Mouse (Mus musculus) heart, adult 2 months (tissue): ENCODE data around the gene Lamtor1. TPM values are rescaled to one million over a fixed set of nuclear protein-coding genes. Genes with fewer than 3 reads are reported as not detected.

Source experiments
- DNase-seq, 2 experiments: peaks; one replicate each; pipeline ENCODE4 v3.0.0; 2021
- H3K27ac ChIP-seq: fragments of 200-600 bp; 2 replicates; pipeline ENCODE4 v1.8.1; 2022
- H3K27me3 ChIP-seq: fragments of 200-500 bp; 2 replicates; pipeline ENCODE4 v1.6.1; 2012; ENCODE audit warnings: mild to moderate bottlenecking, low read length, inconsistent platforms, mixed read lengths; ENCODE audit not compliant: control insufficient read depth, insufficient read depth
- H3K36me3 ChIP-seq: fragments of 200-500 bp; 2 replicates; pipeline ENCODE4 v1.6.1; 2012; ENCODE audit warnings: low read length, inconsistent platforms; ENCODE audit not compliant: control insufficient read depth, insufficient read depth
- H3K4me1 ChIP-seq: fragments of 200-500 bp; 2 replicates; pipeline ENCODE4 v1.6.1; 2011; ENCODE audit warnings: low read length; ENCODE audit not compliant: control insufficient read depth, insufficient read depth
- H3K4me3 ChIP-seq: fragments of 200-600 bp; 2 replicates; pipeline ENCODE4 v1.8.1; 2022
- H3K79me2 ChIP-seq: fragments of 200-500 bp; replicated peaks from 2 replicates; pipeline ENCODE4 v1.6.1; 2012; ENCODE audit warnings: mild to moderate bottlenecking, inconsistent platforms, low read length, moderate library complexity, mixed read lengths; ENCODE audit not compliant: control insufficient read depth, insufficient read depth
- H3K9ac ChIP-seq: fragments of 200-500 bp; 2 replicates; pipeline ENCODE4 v1.6.1; 2012; ENCODE audit warnings: low read depth, mild to moderate bottlenecking, control low read depth, inconsistent platforms, low read length, mixed read lengths
- CTCF ChIP-seq: fragments of 200-600 bp; IDR thresholded peaks from 2 replicates; pipeline ENCODE4 v1.8.1; 2022; ENCODE audit warnings: antibody characterized with exemption, mild to moderate bottlenecking, moderate library complexity
- EP300 ChIP-seq: fragments of 200-500 bp; IDR thresholded peaks from 2 replicates; pipeline ENCODE4 v1.6.1; 2011; ENCODE audit warnings: low read depth, low read length, control low read depth; ENCODE audit not compliant: insufficient read depth
- POLR2A ChIP-seq: fragments of 200-500 bp; IDR thresholded peaks from 2 replicates; pipeline ENCODE4 v1.6.1; 2011; ENCODE audit warnings: mild to moderate bottlenecking, low read depth, low read length, control low read depth; ENCODE audit not compliant: insufficient read depth
- WGBS: fragments of 180-500 bp; shearing (Covaris S2); methylation state at CpG from one replicate; pipeline ENCODE4 v1.1.7; 2018; 5-methylcytosine and 5-hydroxymethylcytosine counted together
- intact Hi-C: fragments of 180-260 bp; cut with DNase I; formaldehyde crosslinking; loops from one replicate; pipeline ENCODE4 v1.15.1; 2025
- polyA plus RNA-seq: library from polyadenylated mRNA; depleted of rRNA; stranded (reverse); fragments of >200 nt; gene quantifications from 2 replicates; pipeline ENCODE4 v1.2.3, GENCODE M21; 2012
- total RNA-seq, 2 experiments: library from RNA; stranded (reverse); gene quantifications; 2 replicates each; pipeline ENCODE4 v1.2.3; 2021

The Lamtor1 gene
- total and polyA plus RNA-seq, 3 experiments: 104 to 244 (median 125) TPM

- DNase-seq: no peak
- H3K79me2 ChIP-seq: no peaks in the 10 kb centered on the region
- intact Hi-C loops: loop anchor here (2.0 to 5.0 kb wide), 4 partner anchors 37 to 233 kb away; partner anchors contain the start of genes Clpb, Lrrc51 and Numa1
- no peaks in the 10 kb centered on the region for H3K36me3 ChIP-seq
- H3K27me3 ChIP-seq: no peaks in the 10 kb centered on the region
- H3K4me1 ChIP-seq: peaks cover 2% of the 10 kb centered on the region; the same call in 1 of the 2 replicates
- TF ChIP-seq POLR2A (no peak), CTCF (0 out of 2 replicates have a peak, but pooled peaks have one; percentile 1), EP300 (no peak)
- H3K4me3 ChIP-seq: peak overlapping the region; percentile 53
- 23% methylated on average over 9 of the region's 9 CpGs for WGBS
- H3K9ac ChIP-seq: peak overlapping the region; percentile 69
- H3K27ac ChIP-seq: peak overlapping the region; percentile 93
Observed at GRCm38 (mm10) chr7:101895695-101896094, 10.0 kb upstream of the Lamtor1 start.

GRCm38 (mm10) chr7:101896104-101897066, 9.3 kb upstream of the Lamtor1 start:
- TF ChIP-seq EP300: peak; percentile 35; the same call in 1 of the 2 replicates
- TF ChIP-seq CTCF: 0 out of 2 replicates have a peak, but pooled peaks have one; percentile 6
- TF ChIP-seq POLR2A: peak; percentile 93
- H3K4me1 ChIP-seq: peaks cover 2% of the 10 kb centered on the region; the same call in 1 of the 2 replicates
- H3K4me3 ChIP-seq: peak overlapping the region; percentile 53
- H3K36me3 ChIP-seq: no peaks in the 10 kb centered on the region
- H3K79me2 ChIP-seq: no peaks in the 10 kb centered on the region
- peak overlapping the region; percentile 69 for H3K9ac ChIP-seq
- DNase-seq: peak; percentile 95 to 98
- H3K27me3 ChIP-seq: no peaks in the 10 kb centered on the region
- WGBS: under 1% methylated on average over 57 of the region's 57 CpGs
- intact Hi-C loops: loop anchor here (1.0 to 5.0 kb wide), 5 partner anchors 9 to 234 kb away; partner anchors contain the start of genes Clpb, Lamtor1, Lrrc51 and Numa1
- peak overlapping the region; percentile 93 for H3K27ac ChIP-seq

- Histone ChIP-seq H3K9ac (no peak overlapping the region), H3K36me3 (no peaks in the 10 kb centered on the region), H3K27me3 (no peaks in the 10 kb centered on the region), H3K4me1 (peaks cover 3% of the 10 kb centered on the region; the same call in 1 of the 2 replicates), H3K79me2 (no peaks in the 10 kb centered on the region), H3K4me3 (no peak overlapping the region), H3K27ac (no peak overlapping the region; the same call in 1 of the 2 replicates)
- TF ChIP-seq POLR2A: no peak
- no peak for TF ChIP-seq EP300
- no peak for TF ChIP-seq CTCF
- 85% methylated on average over 16 of the region's 16 CpGs for WGBS
- intact Hi-C loops: loop anchor here (10.0 kb wide), 1 partner anchor 596 kb away; the partner anchor contains the start of gene Atg16l2
- DNase-seq: no peak
Observed at GRCm38 (mm10) chr7:101900331-101901097, 5.2 kb upstream of the Lamtor1 start.

DNA sequence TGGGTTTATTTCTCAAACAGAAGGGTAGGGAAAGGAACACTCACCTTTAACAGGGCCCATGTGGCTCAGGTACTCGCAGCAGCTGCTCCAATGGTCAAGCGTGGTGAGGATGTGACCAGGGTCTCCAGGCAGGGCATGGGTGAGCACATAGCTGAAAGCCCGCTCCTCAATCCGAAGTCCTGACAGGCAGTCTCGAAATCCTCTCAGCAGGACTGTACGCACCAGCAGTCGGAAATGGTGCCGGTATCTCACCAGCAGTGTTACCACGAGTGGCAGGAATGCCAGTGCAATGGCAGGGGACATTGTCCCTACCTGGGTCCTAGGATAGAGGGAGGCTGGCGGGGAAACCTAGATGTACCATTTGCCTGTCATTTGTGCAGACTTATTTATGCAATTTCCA, 3.7 kb upstream of the Lamtor1 start:
- TF ChIP-seq EP300 (no peak), CTCF (no peak), POLR2A (no peak)
- Histone ChIP-seq H3K27me3 (no peaks in the 10 kb centered on the region), H3K4me1 (peaks cover 5% of the 10 kb centered on the region), H3K36me3 (no peaks in the 10 kb centered on the region), H3K27ac (no peak overlapping the region), H3K79me2 (peaks cover 2% of the 10 kb centered on the region; the same call in 1 of the 2 replicates), H3K4me3 (no peak overlapping the region), H3K9ac (no peak overlapping the region)
- WGBS: 93% methylated on average over 10 of the region's 10 CpGs
- DNase-seq: no peak
- intact Hi-C loops: loop anchor here (10.0 kb wide), 1 partner anchor 597 kb away; the partner anchor contains the start of gene Atg16l2

GRCm38 (mm10) chr7:101902846-101903245, 2.9 kb upstream of the Lamtor1 start:
- Histone ChIP-seq H3K9ac (no peak overlapping the region), H3K4me3 (no peak overlapping the region), H3K79me2 (peaks cover 2% of the 10 kb centered on the region; the same call in 1 of the 2 replicates), H3K4me1 (peaks cover 3% of the 10 kb centered on the region), H3K36me3 (no peaks in the 10 kb centered on the region), H3K27me3 (no peaks in the 10 kb centered on the region), H3K27ac (no peak overlapping the region)
- intact Hi-C loops: loop anchor here (10.0 kb wide), 1 partner anchor 598 kb away; the partner anchor contains the start of gene Atg16l2
- DNase-seq: no peak
- TF ChIP-seq EP300: no peak
- no peak for TF ChIP-seq POLR2A
- peak; percentile 27; the same call in 1 of the 2 replicates for TF ChIP-seq CTCF
